Mouse (Mus musculus) myocyte (in vitro differentiated cells): Measurements from ENCODE around the gene Dhcr24.

ENCODE experiments used
- CEBPB ChIP-seq: IDR thresholded peaks from 2 replicates; pipeline ENCODE4 v1.6.1; 2011; ENCODE audit warnings: mild to moderate bottlenecking, moderate library complexity; ENCODE audit not compliant: poor library complexity, insufficient read depth, severe bottlenecking
- E2F4 ChIP-seq: IDR thresholded peaks from one replicate; pipeline ENCODE4 v1.6.1; 2011; ENCODE audit warnings: mild to moderate bottlenecking, control low read depth, moderate library complexity; ENCODE audit not compliant: insufficient read depth
- MAX ChIP-seq: IDR thresholded peaks from one replicate; pipeline ENCODE4 v1.6.1; 2011; ENCODE audit warnings: low read depth, mild to moderate bottlenecking, control low read depth
- MYOD1 ChIP-seq, 3 experiments: IDR thresholded peaks; one replicate each; pipeline ENCODE4 v1.6.1; 2011; ENCODE audit warnings: control low read depth in 2 of 3, low read depth in 2 of 3, mild to moderate bottlenecking in 2 of 3, moderate library complexity in 1 of 3; ENCODE audit not compliant: insufficient read length in 2 of 3, control insufficient read depth in 1 of 3
- MYOG ChIP-seq, 3 experiments: IDR thresholded peaks; one replicate each; pipeline ENCODE4 v1.6.1; 2011; ENCODE audit warnings: control low read depth in 2 of 3, low read depth in 2 of 3, mild to moderate bottlenecking in 2 of 3; ENCODE audit not compliant: insufficient read length in 2 of 3, control insufficient read depth in 1 of 3, insufficient read depth in 1 of 3
- POLR2A ChIP-seq: IDR thresholded peaks from one replicate; pipeline ENCODE4 v1.6.1; 2011; ENCODE audit warnings: low read depth, mild to moderate bottlenecking, control low read depth, moderate library complexity; ENCODE audit not compliant: insufficient read length
- POLR2AphosphoS2 ChIP-seq: IDR thresholded peaks from one replicate; pipeline ENCODE4 v1.6.1; 2011; ENCODE audit warnings: low read depth, control low read depth; ENCODE audit not compliant: insufficient read length
- REST ChIP-seq: IDR thresholded peaks from one replicate; pipeline ENCODE4 v1.6.1; 2011; ENCODE audit warnings: mild to moderate bottlenecking, control low read depth, moderate library complexity; ENCODE audit not compliant: insufficient read depth, insufficient read length
- SRF ChIP-seq: IDR thresholded peaks from one replicate; pipeline ENCODE4 v1.6.1; 2011; ENCODE audit warnings: low read depth; ENCODE audit not compliant: control insufficient read depth, insufficient read length
- TCF12 ChIP-seq: IDR thresholded peaks from one replicate; pipeline ENCODE4 v1.6.1; 2011; ENCODE audit warnings: mild to moderate bottlenecking, control low read depth; ENCODE audit not compliant: poor library complexity, insufficient read depth, severe bottlenecking
- USF1 ChIP-seq: IDR thresholded peaks from one replicate; pipeline ENCODE4 v1.6.1; 2011; ENCODE audit warnings: low read depth, mild to moderate bottlenecking, control low read depth, moderate library complexity

GRCm38 (mm10) chr4:106527856-106528547 is 32.8 kb upstream of the Dhcr24 start:
- TF ChIP-seq USF1: no peak
- no peak for TF ChIP-seq MYOG (IDR thresholded peaks at IDR 0.05; ENCODE audit: control insufficient read depth in 1 of 3, insufficient read depth in 1 of 3, insufficient read length in 2 of 3, low read depth in 2 of 3)
- TF ChIP-seq POLR2A: no peak
- TF ChIP-seq SRF: no peak
- no peak for TF ChIP-seq CEBPB
- no peak for TF ChIP-seq POLR2AphosphoS2
- no peak for TF ChIP-seq E2F4
- no peak for TF ChIP-seq MAX
- TF ChIP-seq MYOD1 (IDR thresholded peaks at IDR 0.05; ENCODE audit: control insufficient read depth in 1 of 3, insufficient read length in 2 of 3, low read depth in 2 of 3): peak in 1 of 3 experiments; percentile 35
- TF ChIP-seq REST: no peak
- no peak for TF ChIP-seq TCF12
